Mouse (Mus musculus) G1E (cell line): Measurements from ENCODE around the gene Btbd9. TPM values are rescaled to one million over a fixed set of nuclear protein-coding genes. Genes with fewer than 3 reads are reported as not detected.
A peak's percentile ranks its signal among the peaks of the same experiment; 100 is the strongest.

Source experiments
- ATAC-seq: 2 replicates; pipeline ENCODE4 v1.8.0; 2016; ENCODE audit warnings: mild to moderate bottlenecking; ENCODE audit not compliant: insufficient number of reproducible peaks, poor library complexity, low FRiP score, severe bottlenecking; ENCODE audit errors: extremely low read depth
- DNase-seq: peaks from one replicate; pipeline ENCODE4 v3.0.0; 2012; ENCODE audit warnings: low spot score
- H3K27me3 ChIP-seq: 2 replicates; pipeline ENCODE4 v1.6.1; 2012; ENCODE audit warnings: mild to moderate bottlenecking, low read length, inconsistent platforms; ENCODE audit not compliant: insufficient read depth
- H3K36me3 ChIP-seq: replicated peaks from 2 replicates; pipeline ENCODE3; 2012; ENCODE audit warnings: mild to moderate bottlenecking, inconsistent platforms
- H3K4me1 ChIP-seq: 2 replicates; pipeline ENCODE4 v1.6.1; 2012; ENCODE audit warnings: low read depth, low read length, inconsistent platforms, mixed read lengths; ENCODE audit not compliant: insufficient read depth
- H3K4me3 ChIP-seq: 2 replicates; pipeline ENCODE4 v1.5.1; 2012; ENCODE audit warnings: low read depth, mild to moderate bottlenecking, inconsistent platforms, low read length, moderate library complexity, mixed read lengths
- H3K9me3 ChIP-seq: replicated peaks from 2 replicates; pipeline ENCODE4 v1.6.1; 2012; ENCODE audit warnings: inconsistent platforms
- CTCF ChIP-seq: IDR thresholded peaks from 2 replicates; pipeline ENCODE4 v1.5.1; 2012; ENCODE audit warnings: low read depth, low read length, inconsistent platforms, mixed read lengths
- GATA1 ChIP-seq: IDR thresholded peaks from 2 replicates; pipeline ENCODE4 v1.6.1; 2012; ENCODE audit warnings: borderline replicate concordance, low read length, inconsistent platforms, mixed read lengths
- GATA2 ChIP-seq: IDR thresholded peaks from 2 replicates; pipeline ENCODE4 v1.6.1; 2012; ENCODE audit warnings: low read depth, low read length, inconsistent platforms, borderline replicate concordance
- POLR2AphosphoS5 ChIP-seq: IDR thresholded peaks from 2 replicates; pipeline ENCODE4 v1.6.1; 2012; ENCODE audit warnings: low read depth, low read length, inconsistent platforms; ENCODE audit not compliant: insufficient replicate concordance
- TAL1 ChIP-seq: conservative IDR thresholded peaks from 2 replicates; pipeline ENCODE4 v1.6.1; 2012; ENCODE audit warnings: low read depth, low read length, inconsistent platforms, mixed read lengths
- polyA plus RNA-seq: library from polyadenylated mRNA; stranded (reverse); fragments of >175 nt; gene quantifications from 2 replicates; pipeline ENCODE4 v1.2.3, GENCODE M21; 2012
- total RNA-seq, 2 experiments: library from RNA; stranded (forward) in 1 of 2; stranded (reverse) in 1 of 2; fragments of 200-1000 nt in 1 of 2; fragments of >200 nt in 1 of 2; fragmentation: Nextera tagmentation in 1 of 2; gene quantifications; 2 replicates each; pipeline ENCODE4 v1.2.3; 2014 to 2017

Gene Btbd9
- total and polyA plus RNA-seq, 3 experiments: 33.6 to 68.4 (median 57.5) TPM

DNA sequence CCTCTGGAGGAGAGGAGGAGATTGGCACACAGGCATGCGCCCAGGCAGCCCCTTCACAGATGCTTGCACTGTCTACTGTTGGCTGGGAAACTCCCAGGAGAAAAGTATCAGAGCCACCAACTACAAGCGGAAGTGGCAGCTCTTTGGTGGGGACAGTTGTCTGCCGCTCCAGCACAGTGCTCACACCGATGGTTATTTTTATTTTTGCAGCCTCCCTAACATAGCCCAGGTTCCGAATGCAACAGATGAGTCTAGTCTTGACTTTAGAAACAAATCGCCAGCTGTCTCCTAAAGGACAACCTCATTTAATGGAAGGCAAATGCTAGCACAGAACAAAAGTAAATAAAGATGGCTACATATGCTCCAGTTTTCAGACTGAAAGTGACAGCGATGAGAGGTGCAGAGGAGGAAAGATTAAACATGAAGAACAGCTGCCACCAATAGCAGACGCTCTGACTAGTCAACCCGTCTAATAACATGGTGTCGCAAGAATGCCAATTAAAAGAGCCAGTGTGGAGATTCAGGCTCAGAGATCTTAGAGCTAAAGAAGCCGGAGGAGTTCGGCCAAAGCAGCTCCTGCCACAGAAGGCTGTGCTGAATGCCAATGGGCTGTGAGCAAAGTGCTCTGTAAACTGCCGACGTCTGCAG is 108.6 kb downstream of the Btbd9 start:
- TF ChIP-seq GATA1 (no peak), CTCF (no peak), POLR2AphosphoS5 (no peak), TAL1 (no peak), GATA2 (no peak)
- Histone ChIP-seq H3K4me1 (no peaks in the 10 kb centered on the region), H3K4me3 (no peak overlapping the region), H3K9me3 (no peaks in the 10 kb centered on the region), H3K36me3 (peaks cover 29% of the 10 kb centered on the region), H3K27me3 (no peaks in the 10 kb centered on the region)
- DNase-seq (no peak), ATAC-seq (no peak)

DNA sequence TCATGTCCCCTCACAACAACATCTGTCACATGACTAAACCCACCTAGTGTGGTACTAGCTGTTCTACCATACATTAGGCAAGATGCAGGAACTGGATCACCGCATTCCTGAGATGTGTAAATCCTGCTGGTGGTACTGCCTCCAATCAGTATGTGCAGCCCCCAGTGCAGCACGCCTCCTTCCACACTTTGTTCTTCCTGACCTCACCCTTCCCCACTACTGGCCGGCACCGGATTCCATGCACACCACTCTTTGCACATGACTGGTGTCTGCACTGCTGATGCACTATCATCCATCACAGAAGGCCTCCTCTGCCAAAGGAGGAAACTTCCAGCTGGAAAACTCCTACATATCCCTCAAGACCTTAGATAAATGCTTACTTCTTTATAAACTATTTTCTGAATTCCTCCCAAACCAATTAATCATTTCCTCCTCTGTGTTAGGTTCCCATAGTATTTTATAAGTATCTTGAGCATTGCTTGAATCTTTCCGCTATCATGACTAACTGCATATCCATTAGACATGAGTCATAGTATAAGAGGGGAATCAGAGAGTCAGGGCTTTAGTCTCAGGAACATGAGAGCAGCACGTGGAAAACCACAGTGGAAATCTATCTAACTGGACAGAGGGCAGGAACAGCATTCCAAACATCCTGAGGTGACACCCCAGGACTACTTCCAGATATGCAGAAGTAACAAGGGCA is 111.1 kb downstream of the Btbd9 start:
- TF ChIP-seq TAL1 (peak; percentile 26), GATA2 (no peak), POLR2AphosphoS5 (peak; percentile 76; the same call in 1 of the 2 replicates), CTCF (0 out of 2 replicates have a peak, but pooled peaks have one; percentile 5), GATA1 (no peak)
- Histone ChIP-seq H3K36me3 (peaks cover 26% of the 10 kb centered on the region), H3K4me1 (no peaks in the 10 kb centered on the region), H3K4me3 (no peak overlapping the region), H3K27me3 (no peaks in the 10 kb centered on the region), H3K9me3 (no peaks in the 10 kb centered on the region)
- ATAC-seq (no peak), DNase-seq (no peak)

- Histone ChIP-seq H3K9me3 (no peaks in the 10 kb centered on the region), H3K27me3 (no peaks in the 10 kb centered on the region), H3K4me3 (no peak overlapping the region), H3K4me1 (no peaks in the 10 kb centered on the region), H3K36me3 (peaks cover 23% of the 10 kb centered on the region)
- ATAC-seq (no peak), DNase-seq (no peak)
- TF ChIP-seq GATA1: no peak
- no peak for TF ChIP-seq CTCF
- no peak for TF ChIP-seq GATA2
- TF ChIP-seq TAL1: no peak
- no peak for TF ChIP-seq POLR2AphosphoS5
Observed at GRCm38 (mm10) chr17:30464240-30464745, 112.0 kb downstream of the Btbd9 start.

GRCm38 (mm10) chr17:30460727-30461349 is 115.5 kb downstream of the Btbd9 start:
- Histone ChIP-seq H3K36me3 (peaks cover 26% of the 10 kb centered on the region), H3K27me3 (no peaks in the 10 kb centered on the region), H3K9me3 (no peaks in the 10 kb centered on the region), H3K4me3 (no peak overlapping the region), H3K4me1 (no peaks in the 10 kb centered on the region)
- DNase-seq (no peak), ATAC-seq (no peak)
- TF ChIP-seq CTCF (no peak), TAL1 (no peak), POLR2AphosphoS5 (no peak), GATA2 (no peak)

- ATAC-seq: no peak
- DNase-seq: no peak
- no peaks in the 10 kb centered on the region for H3K4me1 ChIP-seq
- TF ChIP-seq TAL1 (no peak), CTCF (no peak), GATA1 (no peak), POLR2AphosphoS5 (no peak), GATA2 (no peak)
- H3K9me3 ChIP-seq: no peaks in the 10 kb centered on the region
- no peaks in the 10 kb centered on the region for H3K27me3 ChIP-seq
- H3K4me3 ChIP-seq: no peak overlapping the region
- H3K36me3 ChIP-seq: peaks cover 21% of the 10 kb centered on the region
Observed at GRCm38 (mm10) chr17:30459706-30460105, 116.6 kb downstream of the Btbd9 start.

- no peak for DNase-seq
- Histone ChIP-seq H3K9me3 (no peaks in the 10 kb centered on the region), H3K36me3 (peaks cover 21% of the 10 kb centered on the region), H3K27me3 (no peaks in the 10 kb centered on the region), H3K4me1 (no peaks in the 10 kb centered on the region), H3K4me3 (no peak overlapping the region)
- no peak for ATAC-seq
- no peak for TF ChIP-seq TAL1
Observed at GRCm38 (mm10) chr17:30458926-30459325, 117.4 kb downstream of the Btbd9 start.
